Mouse (Mus musculus) heart, adult 8-10 months (tissue): ENCODE results near the gene Gm45062. TPM values are rescaled to one million over a fixed set of nuclear protein-coding genes. Genes with fewer than 3 reads are reported as not detected.

Source experiments
- DNase-seq: peaks from one replicate; pipeline ENCODE4 v3.0.0; 2022; ENCODE audit warnings: low spot score
- total RNA-seq, 4 experiments: library from RNA; stranded (reverse); gene quantifications; 2 replicates each; pipeline ENCODE4 v1.2.4; 2022

The Gm45062 gene
- total RNA-seq, 4 experiments from 2014 or later, result 0.41 TPM; not detected in 3

GRCm38 (mm10) chr6:8617369-8617768, 358.1 kb downstream of the Gm45062 start:
- DNase-seq, result no peak

GRCm38 (mm10) chr6:8619582-8620350, 360.5 kb downstream of the Gm45062 start:
- no peak for DNase-seq

DNA sequence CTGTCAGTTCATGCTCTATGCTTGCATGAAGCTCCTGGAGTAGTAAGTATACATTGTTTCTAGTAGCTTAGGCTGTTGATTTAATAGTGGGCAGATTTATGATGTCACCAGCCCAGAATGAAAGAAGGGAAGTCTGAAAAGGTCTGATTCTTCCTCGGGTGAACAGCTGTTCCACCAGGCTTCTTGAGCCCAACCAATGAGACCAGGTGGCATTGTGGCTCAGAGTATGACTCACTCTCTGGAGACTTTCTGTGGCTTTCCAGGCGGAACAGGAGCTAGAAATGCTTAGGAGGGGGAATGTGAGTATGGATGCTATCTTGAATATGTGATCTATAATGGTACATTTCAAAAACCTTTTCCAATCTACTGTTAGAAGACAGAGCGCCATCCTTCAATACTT, 363.8 kb downstream of the Gm45062 start:
- DNase-seq, result no peak

DNA sequence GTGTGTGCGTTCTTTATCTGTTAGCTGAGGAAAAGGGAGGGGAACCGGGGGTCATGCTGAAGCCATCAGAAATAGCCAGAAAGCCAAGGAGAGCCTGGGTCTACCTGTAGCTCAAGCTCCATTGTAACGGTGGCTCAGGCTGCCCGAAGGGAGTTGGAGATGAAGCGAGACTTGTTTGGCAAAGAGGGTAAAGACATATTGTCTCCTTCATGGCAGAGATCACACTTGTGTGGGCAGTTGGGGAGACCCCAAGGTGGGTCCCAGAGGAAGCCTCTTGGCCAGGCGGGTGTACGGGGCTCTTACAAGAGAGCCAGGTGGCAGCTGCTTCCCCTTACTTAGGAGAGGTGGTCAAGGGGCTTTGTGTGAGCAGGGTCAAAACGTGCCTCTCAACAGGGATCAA, 369.0 kb downstream of the Gm45062 start:
- DNase-seq, result no peak

DNA sequence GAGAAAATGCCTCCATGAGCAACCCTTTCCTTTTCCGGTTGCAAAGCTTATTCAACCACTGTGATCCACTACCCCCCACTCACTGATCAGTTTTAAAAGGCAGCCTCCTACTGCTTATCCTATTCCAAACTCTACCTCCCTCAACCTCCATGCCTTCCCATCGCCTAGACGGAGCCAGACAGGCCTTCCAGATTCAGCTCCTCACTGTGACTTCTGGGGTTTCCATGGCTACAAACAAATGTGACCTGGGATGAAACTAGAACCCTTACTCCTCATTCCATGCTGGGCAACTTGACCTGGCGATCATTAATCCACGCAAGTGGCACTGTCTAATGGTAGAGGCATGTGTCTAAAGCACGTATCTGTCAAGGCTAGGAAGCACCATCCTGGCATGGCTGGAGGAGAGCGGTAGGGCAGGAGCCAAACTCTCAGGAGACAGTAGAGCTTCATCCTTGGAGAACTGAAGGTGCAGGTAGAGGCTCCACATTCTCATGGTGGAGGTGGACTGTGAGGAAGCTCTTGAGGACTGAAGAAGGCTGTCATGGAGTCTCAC, 369.5 kb downstream of the Gm45062 start:
- no peak for DNase-seq

GRCm38 (mm10) chr6:8630531-8630930, 371.3 kb downstream of the Gm45062 start:
- DNase-seq, result no peak

- no peak for DNase-seq
These were observed 372.1 kb downstream of the Gm45062 start for GRCm38 (mm10) chr6:8631362-8631761.

DNA sequence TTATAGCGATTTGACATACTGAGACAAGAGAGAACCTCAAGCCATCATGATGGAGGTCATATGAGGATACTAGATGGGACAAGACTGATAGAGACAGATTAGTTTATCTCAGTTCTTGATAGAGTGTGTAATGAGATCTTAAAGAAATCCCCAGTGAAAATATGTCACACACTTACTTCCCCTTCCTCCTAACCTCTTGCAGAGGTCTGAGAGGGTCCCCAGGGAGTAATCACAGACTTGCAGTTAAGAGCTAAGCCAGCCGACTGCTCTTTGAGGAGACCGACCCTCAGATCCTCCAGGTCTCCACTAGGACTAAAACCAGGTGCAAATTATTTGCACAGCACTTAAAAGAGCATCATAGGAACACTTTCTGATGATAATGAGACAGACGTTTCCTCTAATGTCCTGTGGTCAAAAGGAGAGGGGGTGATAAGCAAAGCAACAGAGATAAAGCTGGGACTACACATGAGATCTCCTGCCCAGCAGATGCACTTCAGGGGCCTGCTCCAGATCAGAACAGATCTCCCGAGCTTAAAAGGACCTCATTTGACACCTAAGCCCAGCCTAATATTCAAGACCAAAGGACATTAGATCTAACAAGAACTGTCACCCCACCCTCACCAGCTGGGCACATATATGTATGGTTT, 372.9 kb downstream of the Gm45062 start:
- no peak for DNase-seq

DNA sequence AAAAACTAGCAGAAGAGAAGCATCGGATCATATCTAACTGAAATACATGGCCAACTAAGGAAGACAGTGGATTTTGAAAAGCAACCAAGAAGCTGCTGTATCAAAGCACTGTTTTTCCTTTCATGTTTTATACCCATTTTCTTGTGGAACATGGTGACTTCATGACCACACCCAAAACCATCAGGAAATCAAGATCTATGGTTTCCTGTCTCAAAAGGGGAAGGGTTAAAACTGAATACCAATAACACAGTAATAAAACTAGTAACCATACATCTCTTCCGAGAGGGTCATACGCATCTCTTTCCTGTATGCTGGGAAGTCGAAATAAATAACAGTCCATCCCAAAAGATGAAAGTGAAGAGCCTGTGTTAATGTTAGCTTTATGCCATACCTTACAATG, 373.5 kb downstream of the Gm45062 start:
- no peak for DNase-seq

- no peak for DNase-seq
These were observed 378.9 kb downstream of the Gm45062 start for GRCm38 (mm10) chr6:8638122-8638521.

GRCm38 (mm10) chr6:8638899-8639298, 379.6 kb downstream of the Gm45062 start:
- DNase-seq, result no peak

- no peak for DNase-seq
These were observed 380.3 kb downstream of the Gm45062 start for GRCm38 (mm10) chr6:8639526-8639925.

- DNase-seq, result no peak
These were observed 381.6 kb downstream of the Gm45062 start for GRCm38 (mm10) chr6:8640863-8641262.

DNA sequence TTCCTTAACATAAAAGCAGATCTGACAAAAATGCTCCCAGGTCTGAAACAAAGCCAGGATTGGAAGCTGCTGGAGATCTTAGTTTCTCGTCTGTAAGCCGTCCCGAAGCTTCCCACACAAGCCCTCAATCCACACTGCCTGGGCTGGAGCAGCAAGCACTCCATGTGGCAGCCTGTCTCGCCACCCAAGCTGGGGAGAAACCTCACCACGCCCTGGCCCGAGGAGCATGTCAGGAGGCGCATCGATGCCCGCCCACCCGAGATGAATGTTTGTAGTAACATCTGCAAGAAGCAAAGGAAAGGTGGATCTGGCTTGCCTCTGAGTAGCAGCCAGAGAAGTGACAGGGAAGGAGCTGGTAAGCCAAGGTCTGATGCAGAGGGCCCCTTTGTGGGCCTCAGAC, 385.5 kb downstream of the Gm45062 start:
- DNase-seq, result no peak

DNA sequence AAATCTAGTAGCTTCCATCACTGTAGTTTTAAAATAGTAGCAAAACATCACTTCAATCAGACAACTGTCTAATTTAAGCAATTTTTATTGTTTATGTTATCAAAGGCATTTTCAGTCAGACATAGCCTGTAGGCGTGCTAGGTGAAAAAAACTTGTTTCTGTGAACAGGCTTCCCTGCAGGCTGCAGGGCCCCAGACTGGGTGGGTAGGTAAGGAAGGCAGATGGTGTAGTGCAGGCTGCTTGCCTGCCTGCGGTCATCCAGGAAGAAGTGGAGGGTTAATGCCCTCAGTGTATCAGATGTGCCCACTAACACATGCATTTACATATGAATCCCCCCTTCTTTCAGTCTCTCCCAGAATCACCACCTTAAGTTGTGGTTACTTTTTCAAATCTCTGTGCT, 386.5 kb downstream of the Gm45062 start:
- no peak for DNase-seq

Other genes with a start within 250 kb of the Gm45062 start
- under 1 TPM; 0.16 to 0.50 (median 0.30) TPM for gene Col28a1, start 66.8 kb upstream of the Gm45062 start, total RNA-seq
- 10 to 100 TPM; 17.6 to 19.0 (median 18.5) TPM for gene Mios, start 50.2 kb upstream of the Gm45062 start, total RNA-seq
- gene Rpa3, start 277 bp upstream of the Gm45062 start, total RNA-seq, result 10 to 100 TPM; 16.5 to 23.1 (median 21.4) TPM
- 10 to 100 TPM; 11.8 to 14.6 (median 13.0) TPM for gene Umad1, start 162 bp upstream of the Gm45062 start, total RNA-seq